Mouse (Mus musculus) small intestine, adult 2 months (tissue): ENCODE results near the gene Krtap1-5. TPM values are rescaled to one million over a fixed set of nuclear protein-coding genes. Genes with fewer than 3 reads are reported as not detected.

Source experiments
- H3K27ac ChIP-seq: fragments of 200-500 bp; 2 replicates; pipeline ENCODE4 v1.5.1; 2012; ENCODE audit warnings: low read depth, low read length, control low read depth, inconsistent platforms; ENCODE audit not compliant: insufficient read depth
- H3K27me3 ChIP-seq: fragments of 200-500 bp; 2 replicates; pipeline ENCODE4 v1.6.1; 2012; ENCODE audit warnings: mild to moderate bottlenecking, moderate library complexity, low read length, inconsistent platforms; ENCODE audit not compliant: control insufficient read depth, insufficient read depth
- H3K36me3 ChIP-seq: fragments of 200-500 bp; 2 replicates; pipeline ENCODE4 v1.6.1; 2012; ENCODE audit warnings: mild to moderate bottlenecking, low read length, control low read depth, inconsistent platforms; ENCODE audit not compliant: control insufficient read depth, insufficient read depth
- H3K4me1 ChIP-seq: fragments of 200-500 bp; 2 replicates; pipeline ENCODE4 v1.6.1; 2012; ENCODE audit warnings: low read length, inconsistent platforms, mixed read lengths; ENCODE audit not compliant: control insufficient read depth, insufficient read depth, insufficient read length
- H3K4me3 ChIP-seq: fragments of 200-500 bp; 2 replicates; pipeline ENCODE4 v1.5.1; 2012; ENCODE audit warnings: low read depth, mild to moderate bottlenecking, control low read depth, inconsistent platforms, low read length, moderate library complexity
- CTCF ChIP-seq: fragments of 200-500 bp; IDR thresholded peaks from 2 replicates; pipeline ENCODE4 v1.5.1; 2012; ENCODE audit warnings: low read depth, mild to moderate bottlenecking, control low read depth, inconsistent platforms, low read length, moderate library complexity, mixed read lengths; ENCODE audit not compliant: insufficient replicate concordance, insufficient read length; ENCODE audit errors: extremely low read depth
- POLR2A ChIP-seq: fragments of 200-500 bp; IDR thresholded peaks from 2 replicates; pipeline ENCODE4 v1.6.1; 2012; ENCODE audit warnings: low read depth, mild to moderate bottlenecking, control low read depth, inconsistent platforms, low read length, moderate library complexity
- WGBS: fragments of 180-500 bp; shearing (Covaris S2); methylation state at CpG from one replicate; pipeline ENCODE4 v1.1.7; 2018; 5-methylcytosine and 5-hydroxymethylcytosine counted together
- polyA plus RNA-seq: library from polyadenylated mRNA; depleted of rRNA; stranded (reverse); fragments of >200 nt; gene quantifications from 2 replicates; pipeline ENCODE4 v1.2.3, GENCODE M21; 2012

The Krtap1-5 gene
- polyA plus RNA-seq, 1 experiment = not detected

- Histone ChIP-seq H3K4me1 (peaks cover 4% of the 10 kb centered on the region; the same call in 1 of the 2 replicates), H3K27me3 (no peaks in the 10 kb centered on the region), H3K27ac (no peak overlapping the region), H3K4me3 (no peak overlapping the region), H3K36me3 (no peaks in the 10 kb centered on the region)
- TF ChIP-seq POLR2A (no peak), CTCF (no peak)
- 79% methylated on average over 6 of the region's 6 CpGs for WGBS
These were observed 18.2 kb downstream of the Krtap1-5 start for GRCm38 (mm10) chr11:99562580-99562979.

- no peaks in the 10 kb centered on the region for H3K27me3 ChIP-seq
- H3K36me3 ChIP-seq = no peaks in the 10 kb centered on the region
- no peak within 1 kb of the TSS for H3K27ac ChIP-seq
- H3K4me3 ChIP-seq = no peak within 1 kb of the TSS
- WGBS = 68% methylated on average over 9 of the region's 9 CpGs
- H3K4me1 ChIP-seq = no peaks in the 10 kb centered on the region; the same call in 1 of the 2 replicates
- no peak for TF ChIP-seq POLR2A
- TF ChIP-seq CTCF = no peak
These were observed 21.4 kb downstream of the Krtap1-5 start, which contains the start of gene Gm11939 for GRCm38 (mm10) chr11:99559366-99559765. TSS of gene Gm11939 (minus strand) at chr11:99559466.

GRCm38 (mm10) chr11:99557976-99558745 is 22.7 kb downstream of the Krtap1-5 start:
- no peak overlapping the region for H3K27ac ChIP-seq
- H3K36me3 ChIP-seq = no peaks in the 10 kb centered on the region
- H3K4me3 ChIP-seq = no peak overlapping the region
- H3K4me1 ChIP-seq = peaks cover 2% of the 10 kb centered on the region; the same call in 1 of the 2 replicates
- WGBS = 86% methylated on average over 3 of the region's 3 CpGs
- TF ChIP-seq POLR2A = no peak
- TF ChIP-seq CTCF = no peak
- no peaks in the 10 kb centered on the region for H3K27me3 ChIP-seq

GRCm38 (mm10) chr11:99556753-99557152 is 24.1 kb downstream of the Krtap1-5 start, which contains the start of gene Krtap3-2:
TSS of gene Krtap3-2 (minus strand) at chr11:99556853.
- Histone ChIP-seq H3K27me3 (no peaks in the 10 kb centered on the region), H3K36me3 (no peaks in the 10 kb centered on the region), H3K4me3 (no peak within 1 kb of the TSS), H3K27ac (no peak within 1 kb of the TSS), H3K4me1 (peaks cover 2% of the 10 kb centered on the region; the same call in 1 of the 2 replicates)
- WGBS = 90% methylated on average over 2 of the region's 2 CpGs
- TF ChIP-seq CTCF (no peak), POLR2A (no peak)

GRCm38 (mm10) chr11:99556195-99556594 is 24.6 kb downstream of the Krtap1-5 start:
- 92% methylated on average over 2 of the region's 2 CpGs for WGBS
- TF ChIP-seq POLR2A (no peak), CTCF (no peak)
- Histone ChIP-seq H3K36me3 (no peaks in the 10 kb centered on the region), H3K4me1 (peaks cover 2% of the 10 kb centered on the region; the same call in 1 of the 2 replicates), H3K27ac (no peak overlapping the region), H3K4me3 (no peak overlapping the region), H3K27me3 (no peaks in the 10 kb centered on the region)

GRCm38 (mm10) chr11:99550765-99551164 is 30.1 kb downstream of the Krtap1-5 start, which contains the start of gene Krtap3-3:
TSS of gene Krtap3-3 (minus strand) at chr11:99550865.
- no peak for TF ChIP-seq CTCF
- TF ChIP-seq POLR2A = no peak
- WGBS = 63% methylated on average over 4 of the region's 4 CpGs
- Histone ChIP-seq H3K27me3 (no peaks in the 10 kb centered on the region), H3K4me3 (no peak within 1 kb of the TSS), H3K4me1 (peaks cover 2% of the 10 kb centered on the region; the same call in 1 of the 2 replicates), H3K27ac (no peak within 1 kb of the TSS), H3K36me3 (no peaks in the 10 kb centered on the region)

GRCm38 (mm10) chr11:99547892-99548291 is 32.9 kb downstream of the Krtap1-5 start:
- Histone ChIP-seq H3K4me1 (no peaks in the 10 kb centered on the region), H3K27ac (no peak overlapping the region), H3K4me3 (no peak overlapping the region), H3K27me3 (no peaks in the 10 kb centered on the region), H3K36me3 (no peaks in the 10 kb centered on the region)
- no peak for TF ChIP-seq POLR2A
- TF ChIP-seq CTCF = no peak
